Mouse (Mus musculus): ENCODE measurements around the gene Arpc1b. TPM values are rescaled to one million over a fixed set of nuclear protein-coding genes. Genes with fewer than 3 reads are reported as not detected.
A peak's percentile ranks its signal among the peaks of the same experiment; 100 is the strongest.

Gene Arpc1b
- polyA plus RNA-seq, 1 experiment from 2014 or later = 51.2 TPM

- no peak overlapping the region for H3K27ac ChIP-seq (ENCODE audit: low read depth, low read length)
- H3K27me3 ChIP-seq (ENCODE audit: control insufficient read depth, insufficient read depth, low read length) = peaks cover 9% of the 10 kb centered on the region; the same call in 1 of the 2 replicates
- H3K4me2 ChIP-seq (ENCODE audit: low read depth, low read length, severe bottlenecking) = no peak overlapping the region
- no peaks in the 10 kb centered on the region for H3K36me3 ChIP-seq (ENCODE audit: control insufficient read depth, insufficient read depth, low read length)
- DNase-seq (ENCODE audit: low spot score) (no peak), ATAC-seq (replicated peaks; ENCODE audit: low FRiP score) (no peak)
- WGBS = 65% methylated on average over 4 of the region's 4 CpGs
- no peak overlapping the region for H3K4me3 ChIP-seq (ENCODE audit: low read depth, low read length)
- no peaks in the 10 kb centered on the region for H3K9me3 ChIP-seq (ENCODE audit: control insufficient read depth, low read length)
- 0 out of 2 replicates have a peak, but pooled peaks cover 4% of the 10 kb centered on the region for H3K4me1 ChIP-seq (replicated peaks; ENCODE audit: control insufficient read depth, insufficient read depth, low read length)
- H3K9ac ChIP-seq (ENCODE audit: low read length) = no peak overlapping the region
These were observed 2.3 kb downstream of the Arpc1b start for GRCm38 (mm10) chr5:145116316-145116715.

- 40% methylated on average over 10 of the region's 10 CpGs for WGBS
- Histone ChIP-seq H3K27ac (ENCODE audit: low read depth, low read length) (no peak overlapping the region), H3K4me3 (ENCODE audit: low read depth, low read length) (no peak overlapping the region), H3K9ac (ENCODE audit: low read length) (no peak overlapping the region), H3K36me3 (ENCODE audit: control insufficient read depth, insufficient read depth, low read length) (no peaks in the 10 kb centered on the region), H3K4me2 (ENCODE audit: low read depth, low read length, severe bottlenecking) (no peak overlapping the region), H3K4me1 (replicated peaks; ENCODE audit: control insufficient read depth, insufficient read depth, low read length) (0 out of 2 replicates have a peak, but pooled peaks cover 4% of the 10 kb centered on the region), H3K27me3 (ENCODE audit: control insufficient read depth, insufficient read depth, low read length) (peaks cover 9% of the 10 kb centered on the region; the same call in 1 of the 2 replicates), H3K9me3 (ENCODE audit: control insufficient read depth, low read length) (no peaks in the 10 kb centered on the region)
- DNase-seq (ENCODE audit: low spot score) (peak; percentile 75), ATAC-seq (replicated peaks; ENCODE audit: low FRiP score) (no peak)
These were observed 2.9 kb downstream of the Arpc1b start for GRCm38 (mm10) chr5:145116916-145117315.

- Histone ChIP-seq H3K9me3 (ENCODE audit: control insufficient read depth, low read length) (no peaks in the 10 kb centered on the region), H3K4me2 (ENCODE audit: low read depth, low read length, severe bottlenecking) (no peak overlapping the region), H3K36me3 (ENCODE audit: control insufficient read depth, insufficient read depth, low read length) (no peaks in the 10 kb centered on the region), H3K27ac (ENCODE audit: low read depth, low read length) (no peak overlapping the region), H3K4me1 (replicated peaks; ENCODE audit: control insufficient read depth, insufficient read depth, low read length) (0 out of 2 replicates have a peak, but pooled peaks cover 4% of the 10 kb centered on the region), H3K9ac (ENCODE audit: low read length) (no peak overlapping the region), H3K4me3 (ENCODE audit: low read depth, low read length) (no peak overlapping the region), H3K27me3 (ENCODE audit: control insufficient read depth, insufficient read depth, low read length) (peaks cover 9% of the 10 kb centered on the region; the same call in 1 of the 2 replicates)
- DNase-seq (ENCODE audit: low spot score) (no peak), ATAC-seq (replicated peaks; ENCODE audit: low FRiP score) (no peak)
- WGBS = 72% methylated on average over 6 of the region's 6 CpGs
These were observed 4.0 kb downstream of the Arpc1b start for GRCm38 (mm10) chr5:145118005-145118404.

- H3K4me2 ChIP-seq (ENCODE audit: low read depth, low read length, severe bottlenecking) = no peak overlapping the region
- H3K36me3 ChIP-seq (ENCODE audit: control insufficient read depth, insufficient read depth, low read length) = no peaks in the 10 kb centered on the region
- ATAC-seq (replicated peaks; ENCODE audit: low FRiP score) (no peak), DNase-seq (ENCODE audit: low spot score) (no peak)
- no peak overlapping the region for H3K9ac ChIP-seq (ENCODE audit: low read length)
- H3K4me1 ChIP-seq (replicated peaks; ENCODE audit: control insufficient read depth, insufficient read depth, low read length) = 0 out of 2 replicates have a peak, but pooled peaks cover 4% of the 10 kb centered on the region
- H3K9me3 ChIP-seq (ENCODE audit: control insufficient read depth, low read length) = no peaks in the 10 kb centered on the region
- H3K27me3 ChIP-seq (ENCODE audit: control insufficient read depth, insufficient read depth, low read length) = peaks cover 9% of the 10 kb centered on the region; the same call in 1 of the 2 replicates
- 88% methylated on average over 5 of the region's 5 CpGs for WGBS
- no peak overlapping the region for H3K27ac ChIP-seq (ENCODE audit: low read depth, low read length)
- no peak overlapping the region for H3K4me3 ChIP-seq (ENCODE audit: low read depth, low read length)
These were observed 4.4 kb downstream of the Arpc1b start for GRCm38 (mm10) chr5:145118461-145118860.

GRCm38 (mm10) chr5:145119385-145119784 is 5.4 kb downstream of the Arpc1b start:
- H3K27ac ChIP-seq (ENCODE audit: low read depth, low read length) = no peak overlapping the region
- no peak overlapping the region for H3K9ac ChIP-seq (ENCODE audit: low read length)
- H3K36me3 ChIP-seq (ENCODE audit: control insufficient read depth, insufficient read depth, low read length) = peaks cover under 1% of the 10 kb centered on the region; the same call in 1 of the 2 replicates
- ATAC-seq (replicated peaks; ENCODE audit: low FRiP score) (no peak), DNase-seq (ENCODE audit: low spot score) (no peak)
- H3K27me3 ChIP-seq (ENCODE audit: control insufficient read depth, insufficient read depth, low read length) = peaks cover 6% of the 10 kb centered on the region; the same call in 1 of the 2 replicates
- 0 out of 2 replicates have a peak, but pooled peaks cover 2% of the 10 kb centered on the region for H3K4me1 ChIP-seq (replicated peaks; ENCODE audit: control insufficient read depth, insufficient read depth, low read length)
- no peak overlapping the region for H3K4me3 ChIP-seq (ENCODE audit: low read depth, low read length)
- H3K4me2 ChIP-seq (ENCODE audit: low read depth, low read length, severe bottlenecking) = no peak overlapping the region
- WGBS = 93% methylated on average over 2 of the region's 2 CpGs
- no peaks in the 10 kb centered on the region for H3K9me3 ChIP-seq (ENCODE audit: control insufficient read depth, low read length)

- peaks cover 3% of the 10 kb centered on the region; the same call in 1 of the 2 replicates for H3K36me3 ChIP-seq (ENCODE audit: control insufficient read depth, insufficient read depth, low read length)
- no peak overlapping the region for H3K4me3 ChIP-seq (ENCODE audit: low read depth, low read length)
- H3K9ac ChIP-seq (ENCODE audit: low read length) = no peak overlapping the region
- H3K9me3 ChIP-seq (ENCODE audit: control insufficient read depth, low read length) = no peaks in the 10 kb centered on the region
- 79% methylated on average over 7 of the region's 7 CpGs for WGBS
- H3K27me3 ChIP-seq (ENCODE audit: control insufficient read depth, insufficient read depth, low read length) = no peaks in the 10 kb centered on the region
- H3K4me1 ChIP-seq (replicated peaks; ENCODE audit: control insufficient read depth, insufficient read depth, low read length) = no peaks in the 10 kb centered on the region
- DNase-seq (ENCODE audit: low spot score) = no peak
- H3K27ac ChIP-seq (ENCODE audit: low read depth, low read length) = no peak overlapping the region
- ATAC-seq (replicated peaks; ENCODE audit: low FRiP score) = no peak
- H3K4me2 ChIP-seq (ENCODE audit: low read depth, low read length, severe bottlenecking) = no peak overlapping the region
These were observed 6.9 kb downstream of the Arpc1b start for GRCm38 (mm10) chr5:145120921-145121320.

- Histone ChIP-seq H3K36me3 (ENCODE audit: control insufficient read depth, insufficient read depth, low read length) (peaks cover 3% of the 10 kb centered on the region; the same call in 1 of the 2 replicates), H3K4me1 (replicated peaks; ENCODE audit: control insufficient read depth, insufficient read depth, low read length) (no peaks in the 10 kb centered on the region), H3K9me3 (ENCODE audit: control insufficient read depth, low read length) (no peaks in the 10 kb centered on the region), H3K4me3 (ENCODE audit: low read depth, low read length) (no peak overlapping the region), H3K9ac (ENCODE audit: low read length) (no peak overlapping the region), H3K27me3 (ENCODE audit: control insufficient read depth, insufficient read depth, low read length) (no peaks in the 10 kb centered on the region), H3K27ac (ENCODE audit: low read depth, low read length) (no peak overlapping the region), H3K4me2 (ENCODE audit: low read depth, low read length, severe bottlenecking) (no peak overlapping the region)
- WGBS = 96% methylated on average over 19 of the region's 19 CpGs
- ATAC-seq (replicated peaks; ENCODE audit: low FRiP score) (no peak), DNase-seq (ENCODE audit: low spot score) (no peak)
These were observed 9.4 kb downstream of the Arpc1b start for GRCm38 (mm10) chr5:145123396-145123795.

GRCm38 (mm10) chr5:145126580-145126979 is 12.6 kb downstream of the Arpc1b start:
- H3K27ac ChIP-seq (ENCODE audit: low read depth, low read length) = no peak overlapping the region
- H3K9me3 ChIP-seq (ENCODE audit: control insufficient read depth, low read length) = no peaks in the 10 kb centered on the region
- H3K36me3 ChIP-seq (ENCODE audit: control insufficient read depth, insufficient read depth, low read length) = peaks cover 12% of the 10 kb centered on the region
- DNase-seq (ENCODE audit: low spot score) = no peak
- no peak overlapping the region for H3K4me2 ChIP-seq (ENCODE audit: low read depth, low read length, severe bottlenecking)
- H3K27me3 ChIP-seq (ENCODE audit: control insufficient read depth, insufficient read depth, low read length) = no peaks in the 10 kb centered on the region
- 95% methylated on average over 9 of the region's 9 CpGs for WGBS
- no peak overlapping the region for H3K4me3 ChIP-seq (ENCODE audit: low read depth, low read length)
- no peak for ATAC-seq (replicated peaks; ENCODE audit: low FRiP score)
- no peaks in the 10 kb centered on the region for H3K4me1 ChIP-seq (replicated peaks; ENCODE audit: control insufficient read depth, insufficient read depth, low read length)
- no peak overlapping the region for H3K9ac ChIP-seq (ENCODE audit: low read length)

GRCm38 (mm10) chr5:145129124-145129523 is 15.1 kb downstream of the Arpc1b start:
- H3K9me3 ChIP-seq (ENCODE audit: control insufficient read depth, low read length) = no peaks in the 10 kb centered on the region
- no peak for DNase-seq (ENCODE audit: low spot score)
- no peak overlapping the region for H3K9ac ChIP-seq (ENCODE audit: low read length)
- H3K4me3 ChIP-seq (ENCODE audit: low read depth, low read length) = no peak overlapping the region
- no peaks in the 10 kb centered on the region for H3K27me3 ChIP-seq (ENCODE audit: control insufficient read depth, insufficient read depth, low read length)
- no peak for ATAC-seq (replicated peaks; ENCODE audit: low FRiP score)
- H3K27ac ChIP-seq (ENCODE audit: low read depth, low read length) = no peak overlapping the region
- WGBS = 97% methylated on average over 4 of the region's 4 CpGs
- H3K36me3 ChIP-seq (ENCODE audit: control insufficient read depth, insufficient read depth, low read length) = peaks cover 22% of the 10 kb centered on the region
- no peak overlapping the region for H3K4me2 ChIP-seq (ENCODE audit: low read depth, low read length, severe bottlenecking)
- no peaks in the 10 kb centered on the region for H3K4me1 ChIP-seq (replicated peaks; ENCODE audit: control insufficient read depth, insufficient read depth, low read length)

Data from forebrain, embryonic 11.5 days (tissue).